ENCODE assay signal across 8 mouse cellular contexts in the genomic region with DNA sequence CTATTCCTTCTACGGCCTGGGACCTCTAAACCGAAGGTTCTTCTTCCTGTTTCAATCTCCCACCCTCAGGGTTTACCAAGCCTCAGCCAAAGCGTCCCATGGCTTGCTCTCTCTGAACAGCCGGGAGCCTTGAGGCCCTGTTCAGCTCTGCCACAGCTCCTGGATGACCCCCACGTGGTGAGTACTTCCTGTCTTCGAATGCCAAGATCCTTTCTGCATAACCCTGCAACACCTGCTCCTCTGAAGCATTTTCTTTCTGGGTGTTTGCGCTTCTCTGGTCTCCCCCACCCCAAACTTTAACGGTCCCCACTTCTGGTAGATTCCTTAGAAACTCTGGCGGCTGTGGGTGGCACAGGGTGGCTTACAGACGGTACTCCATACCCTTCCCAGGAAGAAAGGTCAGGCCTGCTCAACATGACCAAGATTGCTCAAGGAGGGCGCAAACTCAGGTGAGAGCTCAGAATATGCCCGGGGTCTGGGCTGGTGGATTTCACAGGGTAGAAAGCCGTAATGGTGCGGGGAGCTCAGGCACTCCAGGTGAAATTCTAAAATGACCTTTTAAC. TPM values are rescaled to one million over a fixed set of nuclear protein-coding genes. Genes with fewer than 3 reads are reported as not detected.
DNase-seq lines count a peak whose midpoint lies in the region; ATAC-seq lines count a peak whose summit lies in the region.

No protein-coding gene starts in this region.

- DNase-seq in embryo, embryonic 10.5 days (ENCODE audit: low spot score), result peak; percentile 22
- no peak for DNase-seq in embryo, embryonic 9.5 days (ENCODE audit: extremely low spot score)
- no peak for DNase-seq in lung, postnatal 25 days (ENCODE audit: low spot score)
- DNase-seq in thymus, postnatal 0 days (ENCODE audit: low spot score), result peak; percentile 79
- DNase-seq in frontal cortex, postnatal 14 days (ENCODE audit: low spot score in 2 of 2), result no peak
- DNase-seq in urinary bladder, postnatal 36 days (ENCODE audit: low spot score in 2 of 2), result no peak

- 30% methylated on average over 14 of the region's 14 CpGs for WGBS in lung, embryonic 16.5 days
- WGBS in liver, embryonic 12.5 days (ENCODE audit: insufficient replicate concordance), result 16% methylated on average over 14 of the region's 14 CpGs

- peaks cover 45% of the 10 kb centered on the region for H3K27me3 ChIP-seq in lung, embryonic 16.5 days (ENCODE audit: control insufficient read depth, insufficient read depth, low read depth, low read length)
- H3K27me3 ChIP-seq in liver, embryonic 12.5 days (replicated peaks), result peaks cover 46% of the 10 kb centered on the region

- no peaks in the 10 kb centered on the region for H3K36me3 ChIP-seq in lung, embryonic 16.5 days (ENCODE audit: control insufficient read depth, insufficient read depth, low read length)
- H3K36me3 ChIP-seq in liver, embryonic 12.5 days, result peaks cover 20% of the 10 kb centered on the region

- H3K27ac ChIP-seq in lung, embryonic 16.5 days (ENCODE audit: low read length), result no peak overlapping the region
- peak overlapping the region; percentile 48; the same call in 1 of the 2 replicates for H3K27ac ChIP-seq in liver, embryonic 12.5 days

- peak overlapping the region; percentile 51 for H3K4me3 ChIP-seq in lung, embryonic 16.5 days (ENCODE audit: low read length)
- peak overlapping the region; percentile 63 for H3K4me3 ChIP-seq in liver, embryonic 12.5 days

- H3K9me3 ChIP-seq in lung, embryonic 16.5 days (ENCODE audit: control insufficient read depth, low read length), result peaks cover 4% of the 10 kb centered on the region; the same call in 1 of the 2 replicates
- H3K9me3 ChIP-seq in liver, embryonic 12.5 days (replicated peaks), result no peaks in the 10 kb centered on the region

- ATAC-seq in lung, embryonic 16.5 days (ENCODE audit: low read depth), result no peak
- 0 out of 2 replicates have a peak, but pooled peaks have one; percentile 10 for ATAC-seq in liver, embryonic 12.5 days

- H3K9ac ChIP-seq in lung, embryonic 16.5 days (ENCODE audit: low read length), result no peak overlapping the region
- peak overlapping the region; percentile 75 for H3K9ac ChIP-seq in liver, embryonic 12.5 days

- H3K4me1 ChIP-seq in lung, embryonic 16.5 days (replicated peaks; ENCODE audit: control insufficient read depth, insufficient read depth, low read length), result peaks cover 11% of the 10 kb centered on the region
- peaks cover 61% of the 10 kb centered on the region for H3K4me1 ChIP-seq in liver, embryonic 12.5 days

- H3K4me2 ChIP-seq in lung, embryonic 16.5 days (ENCODE audit: low read depth, low read length), result peak overlapping the region; percentile 76
- peak overlapping the region; percentile 90 for H3K4me2 ChIP-seq in liver, embryonic 12.5 days

RNA-seq across cellular contexts. Expression of a gene that starts 3.8 kb away (rescaled TPM):
- 5.5 and 6.9 TPM in 2 replicates for polyA plus RNA-seq in lung, embryonic 16.5 days (2015; fragmentation: Nextera tagmentation; extraction: Ambion mirVana)
- 15.9 and 16.9 TPM in 2 replicates for polyA plus RNA-seq in liver, embryonic 12.5 days (2016; fragmentation: Nextera tagmentation; extraction: Ambion mirVana)
- polyA plus RNA-seq in thymus, postnatal 0 days (2015; fragmentation: Nextera tagmentation; extraction: Ambion mirVana), result 107 and 127 TPM in 2 replicates

RNA-seq across cellular contexts. Expression of a gene that starts 13.9 kb away (rescaled TPM):
- 86.1 and 93.9 TPM in 2 replicates for polyA plus RNA-seq in lung, embryonic 16.5 days (2015; fragmentation: Nextera tagmentation; extraction: Ambion mirVana)
- polyA plus RNA-seq in liver, embryonic 12.5 days (2016; fragmentation: Nextera tagmentation; extraction: Ambion mirVana), result 192 and 193 TPM in 2 replicates
- polyA plus RNA-seq in thymus, postnatal 0 days (2015; fragmentation: Nextera tagmentation; extraction: Ambion mirVana), result 110 and 122 TPM in 2 replicates

RNA-seq across cellular contexts. Expression of a gene that starts 16.2 kb away (rescaled TPM):
- 9.7 and 10.5 TPM in 2 replicates for polyA plus RNA-seq in lung, embryonic 16.5 days (2015; fragmentation: Nextera tagmentation; extraction: Ambion mirVana)
- polyA plus RNA-seq in liver, embryonic 12.5 days (2016; fragmentation: Nextera tagmentation; extraction: Ambion mirVana), result 0.94 and 1.1 TPM in 2 replicates
- polyA plus RNA-seq in thymus, postnatal 0 days (2015; fragmentation: Nextera tagmentation; extraction: Ambion mirVana), result 0.13 and 0.14 TPM in 2 replicates

RNA-seq across cellular contexts. Expression of a gene that starts 28.7 kb away (rescaled TPM):
- not detected in 2 replicates for polyA plus RNA-seq in lung, embryonic 16.5 days (2015; fragmentation: Nextera tagmentation; extraction: Ambion mirVana)
- polyA plus RNA-seq in liver, embryonic 12.5 days (2016; fragmentation: Nextera tagmentation; extraction: Ambion mirVana), result 0.10 and 0.16 TPM in 2 replicates
- not detected in 2 replicates for polyA plus RNA-seq in thymus, postnatal 0 days (2015; fragmentation: Nextera tagmentation; extraction: Ambion mirVana)

RNA-seq across cellular contexts. Expression of a gene that starts 36.7 kb away (rescaled TPM):
- 10.6 and 15.2 TPM in 2 replicates for polyA plus RNA-seq in lung, embryonic 16.5 days (2015; fragmentation: Nextera tagmentation; extraction: Ambion mirVana)
- polyA plus RNA-seq in liver, embryonic 12.5 days (2016; fragmentation: Nextera tagmentation; extraction: Ambion mirVana), result 8.5 and 9.8 TPM in 2 replicates
- 10.3 and 13.8 TPM in 2 replicates for polyA plus RNA-seq in thymus, postnatal 0 days (2015; fragmentation: Nextera tagmentation; extraction: Ambion mirVana)

Comparison
In these comparisons a context has a peak if more than half of its experiments do, and no peak if none do; other contexts are left out.
1. DNase-seq: peak in embryo, embryonic 10.5 days (single experiment) and thymus, postnatal 0 days (single experiment); none in embryo, embryonic 9.5 days (single experiment), lung, postnatal 25 days (single experiment), frontal cortex, postnatal 14 days (0 of 2) and urinary bladder, postnatal 36 days (0 of 2).